Mouse (Mus musculus) heart, embryonic 12.5 days (tissue): Measurements from ENCODE around the gene Mkln1. TPM values are rescaled to one million over a fixed set of nuclear protein-coding genes. Genes with fewer than 3 reads are reported as not detected.
A peak's percentile ranks its signal among the peaks of the same experiment; 100 is the strongest.

Source experiments
- ATAC-seq: fragments of 200-750 bp; cut with Nextera tagmentation; 2 replicates; pipeline ENCODE4 v1.8.0; 2017; ENCODE audit warnings: moderate TSS enrichment, moderate library complexity; ENCODE audit not compliant: insufficient number of reproducible peaks, low FRiP score
- H3K27ac ChIP-seq: fragments of 300-500 bp; sonication (generic); 2 replicates; pipeline ENCODE4 v1.5.1; 2016; ENCODE audit warnings: mild to moderate bottlenecking, moderate library complexity; ENCODE audit not compliant: poor library complexity, severe bottlenecking
- H3K27me3 ChIP-seq: fragments of 300-500 bp; sonication (generic); replicated peaks from 2 replicates; pipeline ENCODE4 v1.6.1; 2016; ENCODE audit warnings: mild to moderate bottlenecking, moderate library complexity
- H3K36me3 ChIP-seq: fragments of 300-500 bp; sonication (generic); 2 replicates; pipeline ENCODE4 v1.6.1; 2016; ENCODE audit warnings: mild to moderate bottlenecking, moderate library complexity
- H3K4me1 ChIP-seq: fragments of 300-500 bp; sonication (generic); replicated peaks from 2 replicates; pipeline ENCODE4 v1.6.1; 2016; ENCODE audit warnings: mild to moderate bottlenecking
- H3K4me2 ChIP-seq: fragments of 300-500 bp; sonication (generic); 2 replicates; pipeline ENCODE4 v1.6.1; 2016; ENCODE audit warnings: mild to moderate bottlenecking, moderate library complexity
- H3K4me3 ChIP-seq: fragments of 300-500 bp; sonication (generic); 2 replicates; pipeline ENCODE4 v1.5.1; 2016; ENCODE audit warnings: mild to moderate bottlenecking
- H3K9ac ChIP-seq: fragments of 300-500 bp; sonication (generic); 2 replicates; pipeline ENCODE4 v1.6.1; 2016; ENCODE audit warnings: mild to moderate bottlenecking, moderate library complexity
- H3K9me3 ChIP-seq: fragments of 300-500 bp; sonication (generic); replicated peaks from 2 replicates; pipeline ENCODE4 v1.6.1; 2016; ENCODE audit warnings: mild to moderate bottlenecking, moderate library complexity
- WGBS: fragments of 180-500 bp; shearing (Covaris S2); methylation state at CpG from one replicate; pipeline ENCODE4 v1.1.7; 2016; 5-methylcytosine and 5-hydroxymethylcytosine counted together
- polyA plus RNA-seq: library from polyadenylated mRNA; unstranded; fragments of >200 nt; fragmentation: Nextera tagmentation; extraction: Ambion mirVana; gene quantifications from 2 replicates; pipeline ENCODE4 v1.2.1, GENCODE M21; 2016

Mkln1 gene
- polyA plus RNA-seq, 1 experiment from 2014 or later = 212 TPM

DNA sequence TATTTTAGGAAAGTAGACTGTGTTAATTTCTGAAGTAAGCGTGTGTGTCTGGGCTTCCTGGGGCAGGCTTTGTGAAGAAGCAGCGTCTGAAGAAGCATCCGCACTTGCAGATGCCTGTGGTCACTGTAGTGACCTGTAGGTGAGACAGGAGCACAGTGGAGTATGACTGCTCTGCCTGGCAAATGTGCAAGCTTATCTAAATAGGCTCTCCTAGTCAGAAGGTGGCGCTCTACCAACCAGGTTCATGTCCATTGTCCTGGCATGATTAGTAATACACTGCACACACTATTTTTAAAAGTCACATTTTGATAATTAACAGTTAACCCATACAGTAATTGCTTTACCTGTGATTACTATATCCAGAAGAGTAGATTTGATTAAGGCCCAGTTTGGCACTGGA is 79.7 kb downstream of the Mkln1 start:
- Histone ChIP-seq H3K9ac (no peak overlapping the region), H3K9me3 (no peaks in the 10 kb centered on the region), H3K36me3 (peaks cover 28% of the 10 kb centered on the region), H3K4me3 (no peak overlapping the region), H3K4me2 (no peak overlapping the region), H3K4me1 (no peaks in the 10 kb centered on the region), H3K27ac (no peak overlapping the region), H3K27me3 (no peaks in the 10 kb centered on the region)
- no peak for ATAC-seq
- WGBS = 77% methylated on average over 4 of the region's 4 CpGs

GRCm38 (mm10) chr6:31480008-31480407 is 81.5 kb downstream of the Mkln1 start:
- Histone ChIP-seq H3K27me3 (no peaks in the 10 kb centered on the region), H3K4me1 (no peaks in the 10 kb centered on the region), H3K27ac (no peak overlapping the region), H3K4me3 (no peak overlapping the region), H3K9ac (no peak overlapping the region), H3K9me3 (no peaks in the 10 kb centered on the region), H3K36me3 (peaks cover 24% of the 10 kb centered on the region), H3K4me2 (no peak overlapping the region)
- no peak for ATAC-seq
- WGBS = 84% methylated on average over 4 of the region's 4 CpGs

DNA sequence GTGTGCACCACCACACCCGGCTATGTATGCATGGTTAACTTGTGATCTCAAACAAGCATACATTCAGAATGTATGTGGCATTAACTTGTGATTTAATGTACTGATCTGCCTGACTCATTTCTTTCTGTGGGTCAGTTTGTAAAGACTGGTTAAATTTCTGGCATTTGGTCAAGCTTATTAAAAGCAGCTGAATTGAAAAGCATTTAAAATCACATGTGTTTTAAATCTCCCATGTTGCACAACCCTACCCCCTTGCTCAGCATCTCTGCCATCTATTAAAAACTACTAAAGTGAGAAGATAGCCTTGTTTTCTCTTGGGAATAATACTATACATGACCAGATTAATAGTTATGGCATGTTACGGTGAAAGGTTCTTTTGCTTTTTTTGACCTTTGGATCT is 88.1 kb downstream of the Mkln1 start:
- Histone ChIP-seq H3K9me3 (no peaks in the 10 kb centered on the region), H3K4me3 (no peak overlapping the region), H3K4me1 (no peaks in the 10 kb centered on the region), H3K9ac (no peak overlapping the region), H3K27ac (no peak overlapping the region), H3K4me2 (no peak overlapping the region), H3K27me3 (no peaks in the 10 kb centered on the region), H3K36me3 (peaks cover 39% of the 10 kb centered on the region)
- 91% methylated on average over 2 of the region's 2 CpGs for whole genome bisulfite sequencing
- ATAC-seq = no peak

GRCm38 (mm10) chr6:31489950-31490349 is 91.4 kb downstream of the Mkln1 start:
- H3K4me1 ChIP-seq = no peaks in the 10 kb centered on the region
- WGBS = 92% methylated on average over 7 of the region's 7 CpGs
- H3K27ac ChIP-seq = no peak overlapping the region
- H3K27me3 ChIP-seq = no peaks in the 10 kb centered on the region
- no peak for ATAC-seq
- H3K36me3 ChIP-seq = peaks cover 46% of the 10 kb centered on the region
- no peaks in the 10 kb centered on the region for H3K9me3 ChIP-seq
- H3K9ac ChIP-seq = no peak overlapping the region
- H3K4me3 ChIP-seq = no peak overlapping the region
- no peak overlapping the region for H3K4me2 ChIP-seq

- no peaks in the 10 kb centered on the region for H3K9me3 ChIP-seq
Observed at GRCm38 (mm10) chr6:31495122-31495731, 96.7 kb downstream of the Mkln1 start.

DNA sequence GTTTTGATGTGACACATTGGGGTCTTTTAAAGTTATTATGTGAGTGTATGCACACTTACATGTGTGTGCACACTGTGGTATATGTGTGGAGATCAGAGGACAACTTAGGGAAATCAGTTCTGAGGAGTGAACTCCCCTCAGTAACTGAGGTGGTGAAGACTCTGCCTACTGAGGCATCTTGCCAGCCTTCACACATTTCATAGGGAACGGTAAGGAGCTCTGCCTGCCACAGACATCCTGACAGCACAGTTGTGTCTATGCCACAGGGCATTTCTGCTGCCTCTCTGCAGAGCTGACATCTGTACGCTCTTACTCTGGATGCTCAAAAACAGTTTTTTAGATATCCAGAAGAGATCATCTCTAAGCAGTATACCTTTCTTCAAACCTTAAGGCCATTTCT is 97.7 kb downstream of the Mkln1 start:
- H3K36me3 ChIP-seq = peaks cover 40% of the 10 kb centered on the region
- H3K4me3 ChIP-seq = no peak overlapping the region
- H3K4me2 ChIP-seq = no peak overlapping the region
- WGBS = 85% methylated on average over 2 of the region's 2 CpGs
- H3K9ac ChIP-seq = no peak overlapping the region
- no peak overlapping the region for H3K27ac ChIP-seq
- H3K9me3 ChIP-seq = no peaks in the 10 kb centered on the region
- no peaks in the 10 kb centered on the region for H3K27me3 ChIP-seq
- H3K4me1 ChIP-seq = no peaks in the 10 kb centered on the region
- ATAC-seq = no peak

More at GRCm38 (mm10) chr6:31495122-31495731, 96.7 kb downstream of the Mkln1 start:
- H3K27ac ChIP-seq = no peak overlapping the region
- H3K36me3 ChIP-seq = peaks cover 41% of the 10 kb centered on the region
- WGBS = 87% methylated on average over 2 of the region's 2 CpGs
- H3K4me2 ChIP-seq = no peak overlapping the region
- no peak overlapping the region for H3K4me3 ChIP-seq
- no peak overlapping the region for H3K9ac ChIP-seq
- no peaks in the 10 kb centered on the region for H3K4me1 ChIP-seq
- ATAC-seq = no peak
- no peaks in the 10 kb centered on the region for H3K27me3 ChIP-seq

GRCm38 (mm10) chr6:31499836-31500235 is 101.3 kb downstream of the Mkln1 start:
- no peaks in the 10 kb centered on the region for H3K4me1 ChIP-seq
- no peak for ATAC-seq
- no peak overlapping the region for H3K27ac ChIP-seq
- WGBS = 93% methylated on average over 10 of the region's 10 CpGs
- no peak overlapping the region for H3K4me3 ChIP-seq
- no peak overlapping the region for H3K9ac ChIP-seq
- H3K4me2 ChIP-seq = no peak overlapping the region
- no peaks in the 10 kb centered on the region for H3K27me3 ChIP-seq
- H3K36me3 ChIP-seq = peaks cover 52% of the 10 kb centered on the region
- no peaks in the 10 kb centered on the region for H3K9me3 ChIP-seq

DNA sequence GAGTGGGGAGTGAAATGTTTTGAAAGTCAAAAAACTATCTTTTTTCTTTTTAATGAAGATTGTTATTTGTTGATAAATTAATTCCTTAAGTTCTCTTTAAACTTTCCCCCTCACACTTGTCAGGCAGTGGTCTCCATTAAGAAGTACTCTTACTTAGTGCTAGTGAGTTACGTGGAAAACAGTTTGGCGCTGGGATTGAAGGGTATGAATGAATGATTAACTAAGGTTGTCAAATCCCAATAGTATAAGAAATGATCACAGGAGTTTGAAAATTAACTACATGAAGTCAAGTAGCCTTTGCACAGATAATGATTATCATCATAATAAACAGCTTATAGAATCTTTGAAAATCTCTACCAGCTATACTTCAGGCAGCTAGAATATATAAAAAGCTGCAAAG is 101.7 kb downstream of the Mkln1 start:
- H3K27ac ChIP-seq = no peak overlapping the region
- no peak overlapping the region for H3K4me3 ChIP-seq
- no peaks in the 10 kb centered on the region for H3K9me3 ChIP-seq
- ATAC-seq = no peak
- no peak overlapping the region for H3K9ac ChIP-seq
- peaks cover 52% of the 10 kb centered on the region for H3K36me3 ChIP-seq
- no peaks in the 10 kb centered on the region for H3K4me1 ChIP-seq
- no peaks in the 10 kb centered on the region for H3K27me3 ChIP-seq
- no peak overlapping the region for H3K4me2 ChIP-seq
- 92% methylated on average over 2 of the region's 2 CpGs for WGBS

GRCm38 (mm10) chr6:31500691-31501090 is 102.2 kb downstream of the Mkln1 start:
- Histone ChIP-seq H3K27me3 (no peaks in the 10 kb centered on the region), H3K27ac (no peak overlapping the region), H3K4me1 (no peaks in the 10 kb centered on the region), H3K9ac (no peak overlapping the region), H3K4me3 (no peak overlapping the region), H3K9me3 (no peaks in the 10 kb centered on the region), H3K36me3 (peaks cover 52% of the 10 kb centered on the region), H3K4me2 (no peak overlapping the region)
- ATAC-seq = no peak

DNA sequence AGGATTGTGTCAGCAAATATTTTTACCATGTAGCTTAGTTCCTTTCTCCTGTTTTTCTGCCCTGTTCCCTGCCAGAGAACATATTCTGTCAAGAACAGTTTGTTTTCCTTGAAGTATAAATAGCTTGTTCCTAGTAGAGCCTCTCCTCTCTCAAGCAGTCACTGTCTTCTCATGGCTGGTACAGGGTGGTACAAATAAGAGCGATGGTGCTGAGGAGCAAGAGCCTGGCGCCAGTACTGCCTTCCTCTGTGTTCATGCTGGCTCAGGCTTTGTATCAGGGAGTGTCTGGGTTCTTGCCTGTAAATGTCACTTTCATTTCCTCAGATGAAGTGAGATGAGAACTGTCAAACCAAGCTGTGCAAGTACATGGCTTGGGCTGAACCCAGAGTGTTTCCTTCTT is 104.1 kb downstream of the Mkln1 start:
- no peaks in the 10 kb centered on the region for H3K27me3 ChIP-seq
- no peak overlapping the region for H3K4me3 ChIP-seq
- no peak for ATAC-seq

DNA sequence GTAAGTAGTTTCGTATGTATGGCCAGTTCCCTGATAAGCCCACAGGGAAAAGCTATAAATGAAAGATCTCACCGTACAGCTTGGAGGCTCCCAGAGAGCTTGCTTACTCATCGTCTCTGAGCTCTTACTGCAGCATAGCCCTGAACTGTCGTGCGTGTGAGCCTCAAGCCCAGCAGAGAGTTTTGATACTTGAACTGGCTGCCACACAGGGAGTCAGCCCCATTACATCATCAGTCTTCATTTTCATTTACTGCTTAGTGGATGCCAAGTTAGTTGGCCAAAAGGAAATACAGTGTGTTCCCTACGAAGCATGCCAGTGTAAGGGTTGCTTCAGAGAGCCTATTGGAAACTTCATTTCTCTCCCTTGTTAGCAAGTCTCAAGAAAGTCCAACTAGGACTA is 115.2 kb downstream of the Mkln1 start:
- no peak for ATAC-seq
- Histone ChIP-seq H3K9me3 (no peaks in the 10 kb centered on the region), H3K9ac (no peak overlapping the region), H3K27ac (no peak overlapping the region), H3K27me3 (no peaks in the 10 kb centered on the region), H3K36me3 (0 out of 2 replicates have a peak, but pooled peaks cover 2% of the 10 kb centered on the region), H3K4me3 (no peak overlapping the region), H3K4me1 (peaks cover 17% of the 10 kb centered on the region), H3K4me2 (no peak overlapping the region)
- WGBS = 51% methylated on average over 6 of the region's 6 CpGs

More for the DNA sequence above, 104.1 kb downstream of the Mkln1 start:
- Histone ChIP-seq H3K27ac (no peak overlapping the region), H3K9ac (no peak overlapping the region), H3K9me3 (no peaks in the 10 kb centered on the region), H3K4me2 (no peak overlapping the region), H3K4me1 (no peaks in the 10 kb centered on the region), H3K36me3 (peaks cover 41% of the 10 kb centered on the region)
- 95% methylated on average over 2 of the region's 2 CpGs for WGBS

GRCm38 (mm10) chr6:31517681-31518337 is 119.3 kb downstream of the Mkln1 start:
- Histone ChIP-seq H3K36me3 (peaks cover 18% of the 10 kb centered on the region), H3K27ac (peak overlapping the region; percentile 87), H3K9me3 (no peaks in the 10 kb centered on the region), H3K27me3 (no peaks in the 10 kb centered on the region), H3K4me1 (peaks cover 22% of the 10 kb centered on the region), H3K4me3 (no peak overlapping the region), H3K9ac (no peak overlapping the region; the same call in 1 of the 2 replicates), H3K4me2 (no peak overlapping the region)
- peak; percentile 27; the same call in 1 of the 2 replicates for ATAC-seq
- WGBS = 57% methylated on average over 9 of the region's 9 CpGs
